Mouse (Mus musculus) embryonic facial prominence, embryonic 15.5 days (tissue): ENCODE data around the gene Smim24. TPM values are rescaled to one million over a fixed set of nuclear protein-coding genes. Genes with fewer than 3 reads are reported as not detected.

Experiments
- ATAC-seq: fragments of 200-750 bp; cut with Nextera tagmentation; 2 replicates; pipeline ENCODE4 v1.8.0; 2017; ENCODE audit warnings: low read depth, moderate TSS enrichment; ENCODE audit not compliant: insufficient number of reproducible peaks, low FRiP score, low TSS enrichment
- H3K27ac ChIP-seq: fragments of 300-500 bp; sonication (generic); replicated peaks from 2 replicates; pipeline ENCODE4 v1.5.1; 2015; ENCODE audit warnings: mild to moderate bottlenecking, inconsistent platforms
- H3K27me3 ChIP-seq: fragments of 300-500 bp; sonication (generic); 2 replicates; pipeline ENCODE4 v1.6.1; 2015; ENCODE audit warnings: inconsistent platforms
- H3K36me3 ChIP-seq: fragments of 300-500 bp; sonication (generic); 2 replicates; pipeline ENCODE4 v1.6.1; 2015; ENCODE audit warnings: mild to moderate bottlenecking, inconsistent platforms
- H3K4me1 ChIP-seq: fragments of 300-500 bp; sonication (generic); 2 replicates; pipeline ENCODE4 v1.6.1; 2015; ENCODE audit warnings: inconsistent platforms
- H3K4me2 ChIP-seq: fragments of 300-500 bp; sonication (generic); replicated peaks from 2 replicates; pipeline ENCODE4 v1.6.1; 2015; ENCODE audit warnings: mild to moderate bottlenecking, inconsistent platforms
- H3K4me3 ChIP-seq: fragments of 300-500 bp; sonication (generic); replicated peaks from 2 replicates; pipeline ENCODE4 v1.5.1; 2015; ENCODE audit warnings: mild to moderate bottlenecking, inconsistent platforms
- H3K9ac ChIP-seq: fragments of 300-500 bp; sonication (generic); 2 replicates; pipeline ENCODE4 v1.6.1; 2015; ENCODE audit warnings: inconsistent platforms
- H3K9me3 ChIP-seq: fragments of 300-500 bp; sonication (generic); replicated peaks from 2 replicates; pipeline ENCODE4 v1.6.1; 2016; ENCODE audit warnings: inconsistent platforms
- WGBS: fragments of 180-500 bp; shearing (Covaris S2); methylation state at CpG from one replicate; pipeline ENCODE4 v1.1.7; 2015; 5-methylcytosine and 5-hydroxymethylcytosine counted together
- polyA plus RNA-seq: library from polyadenylated mRNA; unstranded; fragments of >200 nt; fragmentation: Nextera tagmentation; extraction: Ambion mirVana; gene quantifications from 2 replicates; pipeline ENCODE4 v1.2.1, GENCODE M21; 2015

Smim24 gene
- polyA plus RNA-seq, 1 experiment from 2014 or later = 8.3 TPM

DNA sequence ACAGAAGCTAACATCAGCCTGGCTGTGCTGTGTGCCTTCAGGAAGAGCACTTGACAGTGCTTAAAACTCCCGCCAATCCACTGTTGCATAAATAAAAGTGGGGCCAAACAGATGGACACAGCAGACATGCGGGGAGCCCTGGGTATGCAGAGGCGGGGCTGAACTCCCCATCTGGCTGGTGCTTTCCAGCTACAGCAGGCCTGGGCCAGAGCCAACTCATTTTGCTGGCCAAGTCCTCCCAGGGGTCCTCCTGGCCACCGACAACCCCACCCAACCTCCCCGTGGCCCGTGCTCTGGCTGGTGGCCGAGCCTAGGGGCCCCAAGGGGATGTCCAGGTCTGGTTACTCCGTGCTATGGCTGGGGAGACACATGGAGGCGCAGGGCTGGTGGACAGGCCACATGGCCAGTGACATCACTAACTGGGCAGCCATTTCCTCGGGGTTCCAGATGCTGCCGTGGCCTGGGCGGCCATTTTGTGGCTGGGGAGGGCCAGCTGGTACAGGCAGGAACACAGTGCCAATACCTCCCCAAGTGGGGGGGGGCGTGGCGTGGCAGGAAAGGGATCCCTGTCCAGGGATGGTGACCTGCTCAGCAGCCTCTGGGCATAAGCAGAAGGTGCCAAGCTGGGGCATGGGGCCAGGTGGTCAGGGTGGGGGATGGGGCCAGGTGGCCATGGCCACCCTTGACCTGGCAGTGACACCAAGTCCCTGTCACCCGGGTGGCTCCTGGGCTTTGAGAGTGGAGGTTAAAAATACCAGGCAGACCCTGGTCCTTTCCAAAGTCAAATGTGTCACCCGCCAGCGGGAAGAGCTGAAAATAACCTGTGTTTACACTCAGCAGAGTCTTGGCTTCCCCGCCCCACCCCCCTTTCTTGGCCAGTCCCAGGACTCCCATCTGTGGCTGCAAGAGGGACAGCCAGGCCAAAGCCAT lies 18.9 kb downstream of the Smim24 start:
- no peak overlapping the region for H3K4me3 ChIP-seq
- H3K27ac ChIP-seq = peak overlapping the region; percentile 86
- H3K9ac ChIP-seq = no peak overlapping the region
- H3K4me1 ChIP-seq = peaks cover 100% of the 10 kb centered on the region
- no peak overlapping the region for H3K4me2 ChIP-seq
- ATAC-seq = no peak
- peaks cover 39% of the 10 kb centered on the region for H3K36me3 ChIP-seq
- no peaks in the 10 kb centered on the region for H3K27me3 ChIP-seq
- WGBS = 48% methylated on average over 18 of the region's 18 CpGs
- no peaks in the 10 kb centered on the region for H3K9me3 ChIP-seq

DNA sequence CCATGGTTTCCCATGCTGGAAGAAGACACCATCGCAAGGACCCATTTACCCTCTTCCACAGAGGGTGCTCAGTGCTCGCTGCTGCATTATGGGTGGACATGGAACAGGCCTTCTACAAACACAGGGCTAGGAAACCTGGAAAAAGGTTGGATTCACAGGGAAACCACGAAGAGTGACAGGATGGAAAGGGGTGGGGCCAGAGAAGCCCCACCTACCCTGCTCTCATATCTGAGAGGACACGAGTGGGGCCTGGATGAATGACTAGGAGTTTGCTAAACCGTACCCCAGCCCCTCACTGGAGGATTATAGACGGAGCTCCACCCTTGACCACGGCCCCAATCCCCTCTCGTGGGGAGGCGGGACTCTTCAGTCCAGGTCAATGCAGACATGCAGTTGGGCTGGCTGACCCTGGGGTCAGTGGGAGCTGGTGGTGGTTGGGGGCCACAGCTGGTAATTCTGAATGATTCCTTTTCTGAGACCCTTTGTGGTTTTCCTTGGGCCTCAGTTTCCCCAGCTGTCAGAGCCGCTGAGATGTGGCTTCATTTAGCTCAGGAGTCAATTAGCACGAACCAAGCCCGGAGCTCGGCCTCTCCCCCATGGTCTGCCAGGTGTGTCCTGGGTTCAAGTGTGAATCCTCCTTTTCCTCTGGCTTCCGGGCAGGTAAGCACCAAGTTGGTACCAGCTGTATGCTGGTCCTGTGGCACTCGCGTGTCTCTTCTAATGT lies 19.9 kb downstream of the Smim24 start:
- ATAC-seq = no peak
- H3K4me1 ChIP-seq = peaks cover 100% of the 10 kb centered on the region
- no peak overlapping the region for H3K4me3 ChIP-seq
- no peaks in the 10 kb centered on the region for H3K27me3 ChIP-seq
- H3K9me3 ChIP-seq = no peaks in the 10 kb centered on the region
- H3K4me2 ChIP-seq = no peak overlapping the region
- no peak overlapping the region for H3K9ac ChIP-seq
- H3K36me3 ChIP-seq = peaks cover 35% of the 10 kb centered on the region
- peak overlapping the region; percentile 86 for H3K27ac ChIP-seq
- WGBS = 73% methylated on average over 16 of the region's 16 CpGs

DNA sequence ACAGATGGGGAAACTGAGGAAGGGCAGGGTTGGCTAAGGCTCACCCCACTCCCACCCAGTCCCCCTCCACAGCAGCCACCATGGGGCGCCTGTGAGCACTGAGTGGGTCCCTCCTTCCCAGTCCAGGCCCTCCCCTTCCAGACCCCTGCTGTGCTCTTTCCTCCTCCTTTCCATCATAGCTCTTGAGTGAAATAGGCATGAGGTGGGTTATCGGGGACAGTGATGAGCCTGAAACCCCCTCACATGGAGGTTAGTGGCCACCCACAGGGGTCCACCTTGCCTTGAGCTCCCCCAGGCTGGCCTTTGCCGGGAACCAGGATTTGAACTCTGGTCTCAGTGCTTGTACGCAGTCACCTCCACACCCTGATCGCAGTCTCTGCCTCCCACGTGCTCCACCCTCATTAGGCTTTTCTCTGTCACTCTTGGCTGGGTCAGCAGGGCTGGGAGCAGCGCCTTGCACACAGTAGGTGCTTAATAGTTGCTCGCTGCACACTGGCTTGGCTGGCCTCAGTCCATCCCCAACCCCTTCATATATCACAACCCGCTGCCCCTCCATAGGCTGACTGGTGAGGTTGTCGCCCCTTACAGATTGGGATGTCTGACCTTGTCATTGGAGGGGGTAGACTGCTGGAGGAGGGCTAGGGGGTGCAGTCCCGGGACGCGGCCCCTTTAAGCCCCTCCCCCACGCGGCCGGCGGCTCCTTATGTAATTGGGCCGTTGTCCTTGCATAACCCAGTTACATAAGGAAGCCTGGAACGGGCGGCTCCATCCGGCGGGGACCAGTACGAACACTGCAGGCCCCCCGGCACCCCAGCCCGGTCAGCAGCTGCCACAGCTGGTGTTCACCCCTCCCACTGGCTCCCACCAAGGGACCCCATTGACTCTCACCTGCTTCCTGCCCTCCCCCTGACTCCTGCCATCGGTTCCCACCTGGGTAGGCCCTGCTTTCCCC lies 20.7 kb downstream of the Smim24 start:
- Histone ChIP-seq H3K27ac (peak overlapping the region; percentile 86), H3K27me3 (no peaks in the 10 kb centered on the region), H3K4me3 (no peak overlapping the region), H3K9ac (no peak overlapping the region), H3K36me3 (peaks cover 31% of the 10 kb centered on the region), H3K4me2 (peak overlapping the region; percentile 19; the same call in 1 of the 2 replicates), H3K4me1 (peaks cover 100% of the 10 kb centered on the region), H3K9me3 (no peaks in the 10 kb centered on the region)
- WGBS = 28% methylated on average over 26 of the region's 26 CpGs
- no peak for ATAC-seq

DNA sequence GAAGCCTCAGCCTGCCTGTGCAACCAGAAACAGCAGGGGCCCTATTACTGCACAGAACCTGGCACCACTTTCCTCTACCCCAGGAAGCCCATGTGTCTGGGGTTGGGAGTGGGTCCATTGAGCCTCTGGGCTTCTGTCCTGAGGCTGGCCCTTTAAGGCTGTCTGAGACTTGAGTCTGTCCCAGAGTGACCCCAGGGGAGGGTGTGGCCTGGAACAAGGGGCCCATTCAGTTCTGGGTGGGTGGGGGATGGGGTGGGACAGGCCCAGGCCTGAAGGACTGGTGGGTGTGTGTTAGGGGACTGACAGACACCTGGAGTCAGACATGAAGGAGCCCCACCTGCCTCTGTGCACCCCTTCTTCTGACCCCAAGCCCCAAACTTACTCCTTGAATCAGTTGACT lies 21.8 kb downstream of the Smim24 start:
- Histone ChIP-seq H3K4me1 (peaks cover 100% of the 10 kb centered on the region), H3K27me3 (no peaks in the 10 kb centered on the region), H3K36me3 (peaks cover 33% of the 10 kb centered on the region), H3K9ac (no peak overlapping the region), H3K4me3 (no peak overlapping the region), H3K27ac (peak overlapping the region; percentile 86), H3K4me2 (0 out of 2 replicates have a peak overlapping the region, but pooled peaks have one; percentile 19), H3K9me3 (no peaks in the 10 kb centered on the region)
- no peak for ATAC-seq

DNA sequence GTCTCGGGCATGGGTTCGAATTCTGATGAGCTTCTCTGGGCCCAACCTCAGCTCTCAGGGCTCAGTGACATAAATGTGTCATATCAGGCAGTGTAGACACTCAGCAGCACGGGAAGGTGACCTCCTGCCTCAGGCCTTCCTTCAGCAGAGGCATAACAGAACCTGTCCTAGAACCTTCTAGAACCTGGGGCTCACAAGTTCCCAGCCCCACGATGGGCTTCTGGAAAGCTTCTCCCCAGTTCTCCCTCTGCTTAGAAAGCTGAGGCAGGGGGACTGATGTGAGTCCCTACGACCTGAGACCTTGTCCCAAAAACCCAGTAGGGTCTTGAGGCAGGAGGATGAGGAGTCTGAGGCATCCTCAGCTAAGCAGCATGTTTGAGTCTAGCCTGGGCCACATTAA lies 22.3 kb downstream of the Smim24 start:
- H3K9ac ChIP-seq = no peak overlapping the region
- WGBS = 81% methylated on average over 5 of the region's 5 CpGs
- H3K4me2 ChIP-seq = no peak overlapping the region
- H3K36me3 ChIP-seq = peaks cover 38% of the 10 kb centered on the region
- no peak for ATAC-seq
- no peaks in the 10 kb centered on the region for H3K27me3 ChIP-seq
- H3K27ac ChIP-seq = peak overlapping the region; percentile 58; the same call in 1 of the 2 replicates
- H3K9me3 ChIP-seq = no peaks in the 10 kb centered on the region
- peaks cover 99% of the 10 kb centered on the region for H3K4me1 ChIP-seq
- H3K4me3 ChIP-seq = no peak overlapping the region

DNA sequence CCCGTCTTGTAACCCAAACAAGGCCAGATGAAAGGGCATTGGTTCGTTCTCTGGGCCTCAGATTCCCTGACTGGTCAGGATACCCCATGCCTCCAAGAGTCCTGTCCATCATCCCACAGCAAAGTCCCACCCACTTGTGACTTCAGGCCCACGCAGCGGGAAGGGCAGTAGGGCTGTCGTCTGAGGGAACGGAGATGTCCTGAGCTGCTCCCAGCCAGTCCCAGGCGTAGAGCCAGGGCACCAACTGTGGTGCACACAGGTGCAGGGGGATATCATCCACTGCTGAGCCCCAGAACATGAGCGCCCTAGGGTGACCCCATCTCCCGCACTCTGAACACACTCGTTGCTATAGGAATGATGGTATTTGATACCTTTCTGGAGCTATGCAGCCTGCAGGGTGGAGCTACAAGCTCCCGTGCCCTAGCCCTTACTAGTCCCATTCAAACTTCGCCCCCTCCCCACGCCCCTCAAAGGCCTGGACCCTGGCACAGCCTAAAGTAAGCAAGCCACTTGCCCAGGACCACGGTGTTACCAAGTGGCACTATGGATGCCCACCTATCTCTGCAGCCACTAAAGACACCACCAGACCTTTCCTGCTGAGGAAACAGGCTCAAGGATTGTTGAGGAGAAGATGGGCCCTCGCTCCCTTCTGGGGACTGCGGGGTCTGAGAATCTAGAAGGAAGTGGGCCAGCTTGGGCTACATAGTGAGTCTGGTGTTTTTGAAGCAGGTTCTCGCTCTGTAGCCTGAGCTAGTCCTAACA lies 22.9 kb downstream of the Smim24 start:
- Histone ChIP-seq H3K9ac (no peak overlapping the region), H3K36me3 (peaks cover 40% of the 10 kb centered on the region), H3K4me2 (no peak overlapping the region), H3K4me3 (no peak overlapping the region), H3K9me3 (no peaks in the 10 kb centered on the region), H3K27ac (peak overlapping the region; percentile 92), H3K27me3 (no peaks in the 10 kb centered on the region), H3K4me1 (peaks cover 99% of the 10 kb centered on the region)
- ATAC-seq = no peak
- 61% methylated on average over 17 of the region's 17 CpGs for WGBS

DNA sequence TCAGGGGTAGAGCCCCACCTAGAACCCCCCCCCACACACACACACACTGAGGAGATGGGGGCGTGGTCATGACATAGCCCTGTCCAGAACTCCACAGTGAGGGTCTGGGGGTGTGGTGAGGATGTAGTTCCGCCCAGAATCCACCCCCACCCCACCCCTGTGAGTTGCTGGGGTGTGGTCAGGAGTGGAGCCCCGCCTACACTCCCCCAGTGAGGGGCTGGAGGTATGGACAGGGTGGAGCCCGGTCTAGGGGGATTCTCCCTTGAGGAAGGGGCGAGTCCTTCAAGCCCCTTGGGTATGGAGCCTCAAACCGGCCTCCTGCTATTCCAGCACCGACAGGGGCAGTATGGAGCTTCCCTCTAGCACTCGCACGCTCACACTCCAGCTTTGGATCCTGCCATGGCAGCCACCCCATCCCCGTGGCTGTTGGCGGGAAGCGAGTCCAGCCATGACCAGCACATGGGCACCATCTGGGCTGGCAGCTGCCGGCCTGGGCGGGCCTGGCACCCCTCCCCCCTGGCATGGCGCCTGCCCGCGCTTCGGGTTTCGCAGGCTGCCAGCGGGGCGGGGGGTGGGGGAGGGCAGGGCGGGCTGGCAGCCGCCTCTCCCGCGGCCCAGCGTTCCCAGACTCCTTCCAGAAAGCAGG lies 23.9 kb downstream of the Smim24 start:
- Histone ChIP-seq H3K27ac (peak overlapping the region; percentile 92), H3K36me3 (peaks cover 38% of the 10 kb centered on the region), H3K27me3 (no peaks in the 10 kb centered on the region), H3K4me2 (peak overlapping the region; percentile 51), H3K9me3 (no peaks in the 10 kb centered on the region), H3K9ac (peak overlapping the region; percentile 6; the same call in 1 of the 2 replicates), H3K4me3 (peak overlapping the region; percentile 32), H3K4me1 (peaks cover 92% of the 10 kb centered on the region)
- ATAC-seq = peak; percentile 84
- WGBS = under 1% methylated on average over 26 of the region's 26 CpGs

DNA sequence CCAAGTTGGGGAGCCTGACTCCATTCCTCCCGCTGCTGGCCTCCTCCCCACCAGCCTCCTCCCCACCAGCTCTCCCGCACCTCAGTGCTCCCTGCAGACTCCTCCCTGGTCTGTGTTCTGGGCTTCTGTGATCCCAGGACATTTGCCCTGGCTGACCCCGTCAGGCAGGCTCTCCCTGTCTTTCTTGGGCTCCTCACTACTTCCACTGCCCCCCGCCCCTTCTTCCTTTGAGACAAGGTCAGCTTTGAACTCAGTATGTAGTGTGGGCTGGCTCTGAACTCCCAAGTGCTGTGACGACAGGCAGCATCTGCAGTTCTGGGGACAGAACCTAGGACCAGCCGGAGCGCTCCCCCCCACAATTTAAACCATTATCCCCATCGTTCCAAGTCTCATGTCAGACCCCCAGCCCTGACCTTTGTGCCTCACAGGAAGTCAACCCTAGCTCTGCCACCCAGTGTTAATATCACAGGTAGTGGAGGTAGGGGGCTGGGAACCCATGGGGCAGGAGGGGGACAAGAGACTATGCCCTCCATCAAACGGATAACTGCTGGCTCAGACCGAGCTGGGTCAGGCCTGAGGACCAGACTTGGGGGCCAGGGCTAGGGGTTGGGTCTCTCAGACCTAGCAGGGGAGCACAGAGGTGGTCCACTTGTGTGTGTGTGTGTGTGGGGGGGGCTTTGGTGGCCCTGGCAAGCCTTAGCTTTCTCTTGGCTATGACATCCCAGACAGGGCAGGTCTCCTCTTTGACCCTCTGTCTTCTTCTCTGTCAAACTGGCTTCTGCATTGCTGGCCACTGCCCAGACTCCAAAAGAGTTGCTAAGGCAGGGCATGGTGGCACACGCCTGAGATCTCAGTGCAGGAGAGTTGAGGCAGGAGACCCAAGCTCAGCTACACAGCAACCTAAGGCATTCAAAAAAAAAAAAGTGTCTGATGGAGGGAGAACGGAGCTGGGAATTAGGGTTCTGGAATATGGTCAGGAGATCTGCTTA lies 24.7 kb downstream of the Smim24 start:
- Histone ChIP-seq H3K4me3 (peak overlapping the region; percentile 32), H3K4me2 (peak overlapping the region; percentile 51), H3K4me1 (peaks cover 92% of the 10 kb centered on the region), H3K27ac (peak overlapping the region; percentile 92), H3K9me3 (no peaks in the 10 kb centered on the region), H3K36me3 (peaks cover 36% of the 10 kb centered on the region), H3K9ac (0 out of 2 replicates have a peak overlapping the region, but pooled peaks have one; percentile 6), H3K27me3 (no peaks in the 10 kb centered on the region)
- WGBS = 36% methylated on average over 12 of the region's 12 CpGs
- ATAC-seq = no peak
